Mouse (Mus musculus) adrenal gland (tissue): ENCODE results near the gene Enkd1.

Experiments used
- intact Hi-C: fragments of 180-260 bp; cut with DNase I; formaldehyde crosslinking; loops from one replicate; pipeline ENCODE4 v1.15.1; 2025
- long read RNA-seq, 2 experiments: library from polyadenylated mRNA; unstranded; transcript quantifications; one replicate each; pipeline ENCODE4 v2.0.0; 2020; ENCODE audit warnings: borderline replicate concordance in 1 of 2; ENCODE audit not compliant: insufficient replicate concordance in 1 of 2

Gene Enkd1
- long read RNA-seq, experiment 1, partial matches to known transcripts = 0 of 2 reads
- long read RNA-seq, experiment 1, other reads (novel, unspliced or antisense) = 1 of 2 reads
- long read RNA-seq, experiment 2, partial matches to known transcripts = 1 of 4 reads
- long read RNA-seq, experiment 2, other reads (novel, unspliced or antisense) = 3 of 4 reads

DNA sequence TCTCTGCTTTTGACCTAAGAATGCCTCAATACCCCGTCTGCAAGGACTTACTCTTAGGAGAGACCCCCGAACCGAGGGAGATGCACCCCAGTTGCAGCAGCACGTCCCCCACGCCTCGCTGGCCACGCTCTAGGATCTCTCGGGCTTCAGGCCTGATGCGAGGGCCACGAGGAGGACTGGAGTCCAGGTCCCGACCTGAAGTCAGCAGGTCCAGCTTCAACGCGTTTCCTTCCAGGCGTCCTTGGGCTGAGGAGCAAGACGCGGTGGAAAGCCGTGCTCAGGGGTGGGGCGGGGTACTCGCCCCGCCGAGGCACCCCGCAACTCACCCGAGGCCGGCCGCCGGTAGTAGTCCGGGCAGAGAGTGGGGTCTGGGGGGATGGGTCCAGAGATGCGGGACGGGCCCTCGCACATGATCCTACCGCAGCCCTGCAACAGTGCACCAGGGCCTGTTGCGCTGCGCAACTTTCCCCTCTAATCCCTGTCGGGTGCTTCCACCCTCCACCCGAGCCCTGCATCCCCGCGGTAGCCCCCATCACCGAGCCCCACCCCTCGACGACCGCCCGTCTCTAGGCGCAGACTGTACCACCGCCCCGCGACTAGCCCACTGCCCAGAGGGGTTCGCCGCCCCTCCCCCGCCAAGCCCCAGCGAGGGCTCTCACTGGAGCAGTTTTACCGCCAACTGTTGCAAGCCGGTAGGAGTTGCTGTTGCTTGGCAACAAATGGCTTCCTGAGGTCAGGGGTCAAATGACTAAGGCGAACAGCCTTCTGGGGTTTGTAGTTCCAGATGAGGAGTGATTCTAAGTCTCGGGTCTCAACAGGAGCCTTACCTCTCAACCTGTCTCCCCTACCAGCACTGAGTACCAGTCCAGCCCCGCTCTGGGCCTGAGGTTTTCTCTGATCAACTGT lies at the start of gene Enkd1, which contains the start of gene 4933405L10Rik:
TSS of gene Enkd1 (minus strand) at position 713 of the 906 bp plus-strand sequence.
TSS of gene 4933405L10Rik (plus strand) at position 158 of the 906 bp plus-strand sequence.
- intact Hi-C loops = no loop called here

- intact Hi-C loops = no loop called here
Observed at GRCm38 (mm10) chr8:105754688-105755087, 46.7 kb upstream of the Enkd1 start.

DNA sequence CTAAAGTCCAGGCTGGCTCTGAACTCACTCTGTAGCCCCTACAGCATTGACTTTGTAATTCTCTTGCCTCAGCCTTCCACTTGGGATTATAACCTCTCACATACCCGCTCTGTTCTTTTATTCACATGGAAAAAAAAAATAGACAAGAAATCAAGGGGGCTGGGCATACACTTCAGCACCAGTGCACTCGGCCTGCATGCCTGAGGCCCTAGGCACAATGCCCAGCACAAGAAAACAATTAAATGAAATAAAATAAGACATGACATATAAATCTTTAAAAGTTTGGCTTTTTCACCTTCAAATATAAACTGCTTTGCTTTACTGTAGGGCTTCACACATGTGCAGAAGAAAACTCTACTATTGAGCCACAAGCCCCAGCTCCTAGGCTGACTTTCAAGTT lies 45.9 kb upstream of the Enkd1 start:
- intact Hi-C loops = no loop called here

- intact Hi-C loops = no loop called here
Observed at GRCm38 (mm10) chr8:105750606-105751005, 42.6 kb upstream of the Enkd1 start.

DNA sequence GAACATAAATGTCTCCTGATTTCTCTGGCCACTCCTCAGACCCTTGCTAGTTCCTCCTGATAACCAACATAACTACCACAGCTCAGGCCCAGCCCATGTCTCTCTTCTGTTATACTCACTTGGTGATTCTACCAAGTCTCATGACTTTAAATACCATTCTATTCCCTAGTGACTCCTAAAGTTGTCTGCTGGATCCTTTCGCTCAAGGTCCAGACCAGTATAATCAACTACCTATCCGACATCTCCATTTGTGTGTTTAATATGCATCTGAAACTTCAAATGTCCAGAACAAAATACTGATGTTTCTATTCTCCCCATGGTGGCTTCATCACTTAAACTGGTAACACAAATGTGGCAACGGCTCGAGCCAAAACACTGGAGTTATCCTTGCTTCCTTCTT lies 35.3 kb upstream of the Enkd1 start:
- intact Hi-C loops = no loop called here

- intact Hi-C loops = no loop called here
Observed at GRCm38 (mm10) chr8:105739216-105739615, 31.2 kb upstream of the Enkd1 start.

DNA sequence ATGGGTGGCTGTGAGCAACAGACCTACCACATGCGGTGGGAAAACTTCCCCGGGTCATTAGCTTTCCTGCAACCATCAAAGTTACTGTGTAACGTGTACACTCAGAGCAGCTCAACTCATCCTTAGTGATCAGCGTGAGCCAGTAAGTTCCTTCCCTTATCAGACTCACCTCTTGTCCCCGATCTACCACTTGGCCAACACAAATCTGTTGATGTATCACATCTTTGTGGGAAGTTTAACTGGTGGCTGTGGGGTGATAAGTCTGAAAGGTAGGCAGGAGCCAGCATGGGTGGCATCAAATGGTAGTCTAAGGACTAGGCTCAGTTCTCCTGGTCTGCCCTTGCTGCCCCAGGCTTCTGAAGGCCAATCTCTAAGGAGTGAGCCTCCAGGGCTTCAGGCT lies 24.2 kb upstream of the Enkd1 start:
- intact Hi-C loops = no loop called here

GRCm38 (mm10) chr8:105727397-105728124 lies 19.6 kb upstream of the Enkd1 start:
- intact Hi-C loops = no loop called here

- intact Hi-C loops = no loop called here
Observed at GRCm38 (mm10) chr8:105725726-105726125, 17.7 kb upstream of the Enkd1 start.

- intact Hi-C loops = no loop called here
Observed at GRCm38 (mm10) chr8:105722861-105723260, 14.9 kb upstream of the Enkd1 start.

GRCm38 (mm10) chr8:105719637-105720036 lies 11.6 kb upstream of the Enkd1 start:
- intact Hi-C loops = no loop called here

DNA sequence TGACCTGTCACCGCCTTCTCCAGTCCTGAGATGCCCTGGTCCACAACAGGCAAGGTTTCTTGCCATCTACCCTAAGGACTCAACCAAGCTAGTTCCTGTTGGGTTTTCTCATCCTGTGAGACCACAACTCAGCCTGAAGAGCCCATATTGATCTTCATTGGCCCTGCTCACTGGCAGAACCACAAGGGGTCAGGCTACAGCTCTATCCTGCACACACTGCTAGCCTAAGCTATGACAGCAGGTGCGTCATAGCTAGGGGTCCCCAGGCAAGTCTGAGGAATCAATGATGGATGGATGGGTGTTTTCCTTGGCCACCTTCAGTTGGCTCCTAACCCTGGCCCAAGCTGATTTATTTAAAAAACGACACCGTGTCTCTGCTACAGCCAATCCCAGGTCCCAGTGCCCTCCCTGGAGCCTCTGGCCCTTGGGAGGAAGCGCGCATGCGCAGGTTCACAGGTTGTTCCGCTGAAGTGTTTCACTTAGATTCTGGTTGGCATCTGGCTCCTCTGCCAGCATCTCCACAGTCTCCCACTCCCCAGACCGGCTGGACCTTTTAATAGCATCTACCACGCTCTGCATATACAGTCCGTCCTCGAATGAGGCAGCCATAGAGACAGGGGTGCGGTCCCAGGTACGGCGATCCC lies 8.4 kb upstream of the Enkd1 start:
- intact Hi-C loops = no loop called here

GRCm38 (mm10) chr8:105715042-105715441 lies 7.0 kb upstream of the Enkd1 start:
- intact Hi-C loops = loop anchor here (2.0 kb wide), 1 partner anchor 74 kb away; no protein-coding TSS in a partner anchor

DNA sequence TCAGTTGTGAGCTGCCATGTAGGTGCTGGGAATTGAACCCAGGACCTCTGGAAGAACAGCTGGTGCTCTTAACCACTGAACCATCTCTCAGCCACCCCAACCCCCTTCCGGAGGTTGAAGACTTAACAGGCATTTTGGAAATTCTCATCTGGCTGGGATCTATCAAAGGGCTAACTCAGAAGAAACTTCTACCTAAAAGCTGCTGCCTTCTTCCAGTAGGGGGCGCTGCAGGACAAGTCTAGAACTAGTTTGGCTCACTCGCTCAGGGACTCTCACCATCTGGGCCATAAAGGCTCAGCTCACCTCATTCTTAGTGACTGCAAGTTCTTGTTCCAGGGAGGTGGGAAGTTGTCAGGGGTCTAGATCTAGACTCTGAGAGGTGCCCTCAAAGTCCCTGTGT lies 6.1 kb upstream of the Enkd1 start:
- intact Hi-C loops = loop anchor here (2.0 to 5.0 kb wide), 2 partner anchors 75 to 218 kb away; partner anchors contain the start of gene Ctrl

- intact Hi-C loops = loop anchor here (5.0 kb wide), 1 partner anchor 220 kb away; the partner anchor contains the start of gene Ctrl
Observed at GRCm38 (mm10) chr8:105712286-105712685, 4.3 kb upstream of the Enkd1 start.

DNA sequence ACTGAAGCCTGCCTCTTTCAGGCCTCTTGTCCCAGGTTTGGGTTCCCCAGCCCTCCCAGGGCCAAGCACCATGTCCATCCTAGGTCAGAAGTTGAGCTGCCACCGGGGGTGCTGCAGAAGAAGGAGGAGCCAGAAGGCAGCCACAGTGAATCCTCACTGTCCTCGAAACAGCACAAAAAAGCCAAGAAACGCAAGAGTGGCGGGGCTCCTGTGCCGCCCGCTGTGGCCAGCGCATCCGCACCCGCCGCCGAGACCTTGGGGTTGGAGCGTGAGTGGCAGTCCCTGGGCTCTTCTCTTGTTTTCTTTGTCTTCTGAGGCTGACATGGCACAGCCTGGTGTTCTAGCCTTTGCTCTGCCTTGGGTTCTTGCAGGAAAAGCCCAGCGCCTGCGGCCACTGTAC lies 1.3 kb upstream of the Enkd1 start:
- intact Hi-C loops = no loop called here

GRCm38 (mm10) chr8:105708675-105709074 lies 665 bp upstream of the Enkd1 start:
- intact Hi-C loops = no loop called here

- intact Hi-C loops = no loop called here
Observed at GRCm38 (mm10) chr8:105706426-105706825, 1.6 kb downstream of the Enkd1 start.

DNA sequence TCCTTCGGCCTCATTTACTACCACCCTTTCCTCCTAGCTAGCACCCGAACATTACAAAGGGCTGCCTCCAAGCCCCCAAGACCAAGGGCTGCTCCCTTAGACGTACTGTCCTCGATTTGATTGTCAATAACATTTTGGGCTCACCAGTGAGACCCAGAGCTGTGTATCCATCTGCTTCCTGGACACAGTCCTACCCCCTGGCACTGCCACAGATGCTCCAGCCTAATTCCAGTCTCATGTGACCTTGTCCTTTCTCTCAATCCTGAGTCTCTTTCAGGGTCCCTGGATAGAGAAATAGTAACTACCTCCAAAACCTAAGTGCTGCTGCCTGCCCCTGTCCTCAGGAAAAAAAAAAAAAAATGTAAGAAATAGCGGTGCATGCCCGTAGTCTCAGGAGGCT lies 3.1 kb downstream of the Enkd1 start:
- intact Hi-C loops = no loop called here

- intact Hi-C loops = no loop called here
Observed at GRCm38 (mm10) chr8:105704146-105704812, 3.7 kb downstream of the Enkd1 start.
